Mouse (Mus musculus): ENCODE measurements around the gene Olfr643. TPM values are rescaled to one million over a fixed set of nuclear protein-coding genes. Genes with fewer than 3 reads are reported as not detected.
"Not testable (repeated sequence)": the region's sequence is repeated elsewhere in the genome, so short reads cannot be mapped to it uniquely, and the experiment has no call there.

Gene Olfr643
- polyA plus RNA-seq, 1 experiment from 2014 or later, result not detected

DNA sequence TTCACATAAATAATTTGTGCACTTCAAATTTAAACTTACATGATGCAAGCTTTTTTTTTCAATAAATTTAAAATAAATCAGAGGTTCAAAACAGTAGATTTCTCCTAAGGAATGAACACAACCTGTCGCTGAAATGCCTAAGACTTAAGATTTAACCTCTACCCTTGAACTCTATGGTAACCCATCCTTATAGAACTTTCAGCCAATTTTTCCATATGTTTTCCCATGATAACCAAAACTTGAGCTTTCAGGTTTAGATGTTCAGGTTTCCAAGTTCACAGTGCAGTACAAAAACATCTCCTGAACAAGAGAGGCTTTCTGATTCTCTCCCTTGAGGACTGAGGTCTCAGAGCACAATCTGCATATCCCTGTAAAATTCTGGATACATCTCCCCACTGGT is 166.4 kb downstream of the Olfr643 start, which contains the start of gene Olfr635:
Gene Olfr635, plus strand, starts transcription at position 301 of the 400 bp plus-strand sequence.
- Histone ChIP-seq H3K27ac (replicated peaks; ENCODE audit: low read depth, low read length) (no peak within 1 kb of the TSS), H3K9me3 (ENCODE audit: control insufficient read depth, low read length) (no peaks in the 10 kb centered on the region), H3K4me1 (ENCODE audit: control insufficient read depth, insufficient read depth, low read length) (no peaks in the 10 kb centered on the region), H3K27me3 (ENCODE audit: control insufficient read depth, insufficient read depth, low read length) (no peaks in the 10 kb centered on the region), H3K4me2 (ENCODE audit: low read length) (no peak within 1 kb of the TSS), H3K36me3 (ENCODE audit: control insufficient read depth, insufficient read depth, low read length) (no peaks in the 10 kb centered on the region), H3K9ac (replicated peaks; ENCODE audit: low read length) (no peak within 1 kb of the TSS), H3K4me3 (replicated peaks; ENCODE audit: low read depth, low read length) (no peak within 1 kb of the TSS)
- no peak for DNase-seq
- 73% methylated on average over 1 of the region's 1 CpGs for WGBS
- no peak for ATAC-seq (ENCODE audit: low FRiP score, low TSS enrichment)

DNA sequence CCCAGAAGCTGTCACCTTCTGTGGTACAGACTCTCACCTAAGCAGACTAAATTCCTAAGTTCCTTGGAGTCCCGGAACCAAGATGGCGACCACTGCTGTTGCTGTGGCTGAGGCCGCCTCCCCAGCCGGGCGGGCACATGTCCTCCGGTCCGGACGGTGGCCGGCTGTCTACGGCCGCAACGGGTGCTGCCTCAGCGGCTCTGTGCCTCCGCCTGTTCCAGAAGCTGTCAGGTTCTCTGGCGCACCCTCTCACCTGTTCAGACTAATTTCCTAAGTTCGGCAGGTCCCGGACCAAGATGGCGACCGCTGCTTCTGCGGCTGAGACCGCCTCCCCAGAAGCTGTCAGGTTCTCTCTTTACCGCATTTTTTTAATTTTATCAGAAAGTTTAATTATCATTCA is 170.3 kb downstream of the Olfr643 start:
- not testable (repeated sequence) for H3K27ac ChIP-seq (replicated peaks; ENCODE audit: low read depth, low read length); H3K27me3 ChIP-seq (ENCODE audit: control insufficient read depth, insufficient read depth, low read length); H3K4me3 ChIP-seq (replicated peaks; ENCODE audit: low read depth, low read length); ATAC-seq (ENCODE audit: low FRiP score, low TSS enrichment); H3K36me3 ChIP-seq (ENCODE audit: control insufficient read depth, insufficient read depth, low read length); DNase-seq; H3K4me1 ChIP-seq (ENCODE audit: control insufficient read depth, insufficient read depth, low read length); H3K9me3 ChIP-seq (ENCODE audit: control insufficient read depth, low read length); H3K9ac ChIP-seq (replicated peaks; ENCODE audit: low read length); H3K4me2 ChIP-seq (ENCODE audit: low read length)
- 97% methylated on average over 22 of the region's 22 CpGs for WGBS

Other genes with a start within 250 kb of the Olfr643 start
- gene Olfr64, start 242.9 kb downstream of the Olfr643 start, polyA plus RNA-seq (2014; fragmentation: Nextera tagmentation; extraction: Ambion mirVana), result not detected in 2 replicates
- not detected in 2 replicates for gene Olfr65, start 233.9 kb downstream of the Olfr643 start, polyA plus RNA-seq (2014; fragmentation: Nextera tagmentation; extraction: Ambion mirVana)
- not detected in 2 replicates for gene Olfr631, start 208.6 kb downstream of the Olfr643 start, polyA plus RNA-seq (2014; fragmentation: Nextera tagmentation; extraction: Ambion mirVana)
- not detected in 2 replicates for gene Olfr632, start 203.1 kb downstream of the Olfr643 start, polyA plus RNA-seq (2014; fragmentation: Nextera tagmentation; extraction: Ambion mirVana)
- gene Olfr633, start 193.0 kb downstream of the Olfr643 start, polyA plus RNA-seq (2014; fragmentation: Nextera tagmentation; extraction: Ambion mirVana), result not detected in 2 replicates
- gene Olfr635, start 166.3 kb downstream of the Olfr643 start, polyA plus RNA-seq (2014; fragmentation: Nextera tagmentation; extraction: Ambion mirVana), result not detected in 2 replicates
- gene Olfr638, start 138.7 kb downstream of the Olfr643 start, polyA plus RNA-seq (2014; fragmentation: Nextera tagmentation; extraction: Ambion mirVana), result not detected in 2 replicates
- gene Olfr639, start 120.1 kb downstream of the Olfr643 start, polyA plus RNA-seq (2014; fragmentation: Nextera tagmentation; extraction: Ambion mirVana), result not detected in 2 replicates
- gene Olfr640, start 111.8 kb downstream of the Olfr643 start, polyA plus RNA-seq (2014; fragmentation: Nextera tagmentation; extraction: Ambion mirVana), result not detected in 2 replicates
- not detected in 2 replicates for gene Olfr641, start 102.0 kb downstream of the Olfr643 start, polyA plus RNA-seq (2014; fragmentation: Nextera tagmentation; extraction: Ambion mirVana)
- gene Olfr642, start 84.7 kb downstream of the Olfr643 start, polyA plus RNA-seq (2014; fragmentation: Nextera tagmentation; extraction: Ambion mirVana), result not detected in 2 replicates
- not detected in 2 replicates for gene 4930516K23Rik, start 76.0 kb downstream of the Olfr643 start, polyA plus RNA-seq (2014; fragmentation: Nextera tagmentation; extraction: Ambion mirVana)
- not detected in 2 replicates for gene Olfr644, start 65.5 kb downstream of the Olfr643 start, polyA plus RNA-seq (2014; fragmentation: Nextera tagmentation; extraction: Ambion mirVana)
- gene Olfr645, start 51.9 kb downstream of the Olfr643 start, polyA plus RNA-seq (2014; fragmentation: Nextera tagmentation; extraction: Ambion mirVana), result not detected in 2 replicates
- not detected in 2 replicates for gene Olfr646, start 32.5 kb downstream of the Olfr643 start, polyA plus RNA-seq (2014; fragmentation: Nextera tagmentation; extraction: Ambion mirVana)
- not detected in 2 replicates for gene Ubqln5, start 7.6 kb downstream of the Olfr643 start, polyA plus RNA-seq (2014; fragmentation: Nextera tagmentation; extraction: Ambion mirVana)
- gene Ubqln3, start 5.9 kb upstream of the Olfr643 start, polyA plus RNA-seq (2014; fragmentation: Nextera tagmentation; extraction: Ambion mirVana), result not detected in 2 replicates
- not detected in 2 replicates for gene Ubqlnl, start 13.2 kb upstream of the Olfr643 start, polyA plus RNA-seq (2014; fragmentation: Nextera tagmentation; extraction: Ambion mirVana)
- not detected in 2 replicates for gene Olfm5, start 27.4 kb upstream of the Olfr643 start, polyA plus RNA-seq (2014; fragmentation: Nextera tagmentation; extraction: Ambion mirVana)
- gene Olfr648, start 46.0 kb upstream of the Olfr643 start, polyA plus RNA-seq (2014; fragmentation: Nextera tagmentation; extraction: Ambion mirVana), result 0.50 and 0.74 TPM in 2 replicates
- not detected in 2 replicates for gene Olfr649, start 58.6 kb upstream of the Olfr643 start, polyA plus RNA-seq (2014; fragmentation: Nextera tagmentation; extraction: Ambion mirVana)
- 0.19 and 0.59 TPM in 2 replicates for gene Trim6, start 81.4 kb upstream of the Olfr643 start, polyA plus RNA-seq (2014; fragmentation: Nextera tagmentation; extraction: Ambion mirVana)
- gene Trim34a, start 107.1 kb upstream of the Olfr643 start, polyA plus RNA-seq (2014; fragmentation: Nextera tagmentation; extraction: Ambion mirVana), result 0.38 and 1.4 TPM in 2 replicates
- gene Trim5, start 150.7 kb upstream of the Olfr643 start, polyA plus RNA-seq (2014; fragmentation: Nextera tagmentation; extraction: Ambion mirVana), result 0.11 TPM in 1 of 2 replicates, not detected in the other
- 1.1 and 1.6 TPM in 2 replicates for gene Trim12a, start 178.1 kb upstream of the Olfr643 start, polyA plus RNA-seq (2014; fragmentation: Nextera tagmentation; extraction: Ambion mirVana)
- not detected in 2 replicates for gene Trim34b, start 192.1 kb upstream of the Olfr643 start, polyA plus RNA-seq (2014; fragmentation: Nextera tagmentation; extraction: Ambion mirVana)
- 1.0 and 1.4 TPM in 2 replicates for gene Trim12c, start 216.0 kb upstream of the Olfr643 start, polyA plus RNA-seq (2014; fragmentation: Nextera tagmentation; extraction: Ambion mirVana)
- gene Trim30b, start 232.5 kb upstream of the Olfr643 start, polyA plus RNA-seq (2014; fragmentation: Nextera tagmentation; extraction: Ambion mirVana), result 0.07 TPM in 1 of 2 replicates, not detected in the other